Mouse (Mus musculus): ENCODE data around the gene Zfp664. TPM values are rescaled to one million over a fixed set of nuclear protein-coding genes. Genes with fewer than 3 reads are reported as not detected.
A peak's percentile ranks its signal among the peaks of the same experiment; 100 is the strongest.

Gene Zfp664
- polyA plus RNA-seq, 1 experiment from 2014 or later = 63.8 TPM

GRCm38 (mm10) chr5:124840202-124840601 is 22.3 kb upstream of the Zfp664 start:
- no peak overlapping the region for H3K4me3 ChIP-seq (ENCODE audit: low read depth, low read length)
- 0 out of 2 replicates have a peak overlapping the region, but pooled peaks have one; percentile 16 for H3K9ac ChIP-seq (ENCODE audit: low read depth, low read length)
- 0 out of 2 replicates have a peak overlapping the region, but pooled peaks have one; percentile 15 for H3K27ac ChIP-seq (ENCODE audit: low read depth, low read length)
- 32% methylated on average over 7 of the region's 7 CpGs for WGBS (ENCODE audit: insufficient replicate concordance)
- H3K9me3 ChIP-seq (replicated peaks; ENCODE audit: control insufficient read depth, low read length) = no peaks in the 10 kb centered on the region
- peaks cover 79% of the 10 kb centered on the region for H3K27me3 ChIP-seq (ENCODE audit: control insufficient read depth, insufficient read depth, low read length)
- H3K4me2 ChIP-seq = peak overlapping the region; percentile 42
- ATAC-seq (replicated peaks; ENCODE audit: insufficient number of reproducible peaks, low FRiP score, low TSS enrichment) = no peak
- H3K36me3 ChIP-seq (ENCODE audit: control insufficient read depth, insufficient read depth, low read length) = no peaks in the 10 kb centered on the region
- peaks cover 26% of the 10 kb centered on the region for H3K4me1 ChIP-seq (ENCODE audit: control insufficient read depth, insufficient read depth, low read length)

GRCm38 (mm10) chr5:124840669-124841068 is 21.8 kb upstream of the Zfp664 start:
- WGBS (ENCODE audit: insufficient replicate concordance) = 59% methylated on average over 2 of the region's 2 CpGs
- H3K36me3 ChIP-seq (ENCODE audit: control insufficient read depth, insufficient read depth, low read length) = no peaks in the 10 kb centered on the region
- peaks cover 74% of the 10 kb centered on the region for H3K27me3 ChIP-seq (ENCODE audit: control insufficient read depth, insufficient read depth, low read length)
- no peaks in the 10 kb centered on the region for H3K9me3 ChIP-seq (replicated peaks; ENCODE audit: control insufficient read depth, low read length)
- H3K9ac ChIP-seq (ENCODE audit: low read depth, low read length) = 0 out of 2 replicates have a peak overlapping the region, but pooled peaks have one; percentile 16
- ATAC-seq (replicated peaks; ENCODE audit: insufficient number of reproducible peaks, low FRiP score, low TSS enrichment) = no peak
- peak overlapping the region; percentile 42 for H3K4me2 ChIP-seq
- 0 out of 2 replicates have a peak overlapping the region, but pooled peaks have one; percentile 15 for H3K27ac ChIP-seq (ENCODE audit: low read depth, low read length)
- H3K4me1 ChIP-seq (ENCODE audit: control insufficient read depth, insufficient read depth, low read length) = peaks cover 26% of the 10 kb centered on the region
- H3K4me3 ChIP-seq (ENCODE audit: low read depth, low read length) = no peak overlapping the region

GRCm38 (mm10) chr5:124843386-124843785 is 19.1 kb upstream of the Zfp664 start:
- no peak overlapping the region for H3K4me3 ChIP-seq (ENCODE audit: low read depth, low read length)
- H3K4me1 ChIP-seq (ENCODE audit: control insufficient read depth, insufficient read depth, low read length) = peaks cover 26% of the 10 kb centered on the region
- H3K27ac ChIP-seq (ENCODE audit: low read depth, low read length) = no peak overlapping the region
- ATAC-seq (replicated peaks; ENCODE audit: insufficient number of reproducible peaks, low FRiP score, low TSS enrichment) = no peak
- 77% methylated on average over 8 of the region's 8 CpGs for WGBS (ENCODE audit: insufficient replicate concordance)
- H3K9me3 ChIP-seq (replicated peaks; ENCODE audit: control insufficient read depth, low read length) = no peaks in the 10 kb centered on the region
- H3K9ac ChIP-seq (ENCODE audit: low read depth, low read length) = no peak overlapping the region
- H3K4me2 ChIP-seq = no peak overlapping the region
- no peaks in the 10 kb centered on the region for H3K36me3 ChIP-seq (ENCODE audit: control insufficient read depth, insufficient read depth, low read length)
- peaks cover 57% of the 10 kb centered on the region for H3K27me3 ChIP-seq (ENCODE audit: control insufficient read depth, insufficient read depth, low read length)

GRCm38 (mm10) chr5:124844929-124845328 is 17.6 kb upstream of the Zfp664 start:
- Histone ChIP-seq H3K9ac (ENCODE audit: low read depth, low read length) (no peak overlapping the region), H3K4me3 (ENCODE audit: low read depth, low read length) (no peak overlapping the region), H3K4me1 (ENCODE audit: control insufficient read depth, insufficient read depth, low read length) (peaks cover 21% of the 10 kb centered on the region), H3K4me2 (no peak overlapping the region), H3K27ac (ENCODE audit: low read depth, low read length) (no peak overlapping the region), H3K27me3 (ENCODE audit: control insufficient read depth, insufficient read depth, low read length) (peaks cover 45% of the 10 kb centered on the region), H3K9me3 (replicated peaks; ENCODE audit: control insufficient read depth, low read length) (no peaks in the 10 kb centered on the region), H3K36me3 (ENCODE audit: control insufficient read depth, insufficient read depth, low read length) (no peaks in the 10 kb centered on the region)
- no peak for ATAC-seq (replicated peaks; ENCODE audit: insufficient number of reproducible peaks, low FRiP score, low TSS enrichment)
- WGBS (ENCODE audit: insufficient replicate concordance) = 30% methylated on average over 4 of the region's 4 CpGs

GRCm38 (mm10) chr5:124847014-124847413 is 15.5 kb upstream of the Zfp664 start:
- Histone ChIP-seq H3K36me3 (ENCODE audit: control insufficient read depth, insufficient read depth, low read length) (no peaks in the 10 kb centered on the region), H3K9me3 (replicated peaks; ENCODE audit: control insufficient read depth, low read length) (no peaks in the 10 kb centered on the region)
- WGBS (ENCODE audit: insufficient replicate concordance) = 64% methylated on average over 1 of the region's 1 CpGs

GRCm38 (mm10) chr5:124848994-124849393 is 13.5 kb upstream of the Zfp664 start:
- no peak overlapping the region for H3K4me2 ChIP-seq
- peaks cover 8% of the 10 kb centered on the region for H3K4me1 ChIP-seq (ENCODE audit: control insufficient read depth, insufficient read depth, low read length)
- no peak overlapping the region for H3K4me3 ChIP-seq (ENCODE audit: low read depth, low read length)
- peaks cover 17% of the 10 kb centered on the region for H3K27me3 ChIP-seq (ENCODE audit: control insufficient read depth, insufficient read depth, low read length)
- no peak overlapping the region for H3K27ac ChIP-seq (ENCODE audit: low read depth, low read length)
- no peak overlapping the region for H3K9ac ChIP-seq (ENCODE audit: low read depth, low read length)
- no peaks in the 10 kb centered on the region for H3K9me3 ChIP-seq (replicated peaks; ENCODE audit: control insufficient read depth, low read length)
- ATAC-seq (replicated peaks; ENCODE audit: insufficient number of reproducible peaks, low FRiP score, low TSS enrichment) = no peak
- WGBS (ENCODE audit: insufficient replicate concordance) = 77% methylated on average over 3 of the region's 3 CpGs
- no peaks in the 10 kb centered on the region for H3K36me3 ChIP-seq (ENCODE audit: control insufficient read depth, insufficient read depth, low read length)

More at GRCm38 (mm10) chr5:124847014-124847413, 15.5 kb upstream of the Zfp664 start:
- no peak for ATAC-seq (replicated peaks; ENCODE audit: insufficient number of reproducible peaks, low FRiP score, low TSS enrichment)
- peaks cover 8% of the 10 kb centered on the region for H3K4me1 ChIP-seq (ENCODE audit: control insufficient read depth, insufficient read depth, low read length)
- H3K4me3 ChIP-seq (ENCODE audit: low read depth, low read length) = no peak overlapping the region
- H3K9ac ChIP-seq (ENCODE audit: low read depth, low read length) = no peak overlapping the region
- H3K27ac ChIP-seq (ENCODE audit: low read depth, low read length) = no peak overlapping the region
- H3K4me2 ChIP-seq = no peak overlapping the region
- H3K27me3 ChIP-seq (ENCODE audit: control insufficient read depth, insufficient read depth, low read length) = peaks cover 35% of the 10 kb centered on the region

GRCm38 (mm10) chr5:124851572-124851971 is 10.9 kb upstream of the Zfp664 start:
- no peaks in the 10 kb centered on the region for H3K9me3 ChIP-seq (replicated peaks; ENCODE audit: control insufficient read depth, low read length)
- H3K36me3 ChIP-seq (ENCODE audit: control insufficient read depth, insufficient read depth, low read length) = no peaks in the 10 kb centered on the region
- ATAC-seq (replicated peaks; ENCODE audit: insufficient number of reproducible peaks, low FRiP score, low TSS enrichment) = peak; percentile 52; the same call in 1 of the 2 replicates
- no peak overlapping the region for H3K27ac ChIP-seq (ENCODE audit: low read depth, low read length)
- WGBS (ENCODE audit: insufficient replicate concordance) = 37% methylated on average over 4 of the region's 4 CpGs
- H3K9ac ChIP-seq (ENCODE audit: low read depth, low read length) = no peak overlapping the region
- no peak overlapping the region for H3K4me2 ChIP-seq
- peaks cover 11% of the 10 kb centered on the region for H3K27me3 ChIP-seq (ENCODE audit: control insufficient read depth, insufficient read depth, low read length)
- no peak overlapping the region for H3K4me3 ChIP-seq (ENCODE audit: low read depth, low read length)
- no peaks in the 10 kb centered on the region for H3K4me1 ChIP-seq (ENCODE audit: control insufficient read depth, insufficient read depth, low read length)

GRCm38 (mm10) chr5:124852294-124852693 is 10.2 kb upstream of the Zfp664 start:
- no peak overlapping the region for H3K4me2 ChIP-seq
- 27% methylated on average over 2 of the region's 2 CpGs for WGBS (ENCODE audit: insufficient replicate concordance)
- no peaks in the 10 kb centered on the region for H3K9me3 ChIP-seq (replicated peaks; ENCODE audit: control insufficient read depth, low read length)
- H3K4me3 ChIP-seq (ENCODE audit: low read depth, low read length) = no peak overlapping the region
- no peak overlapping the region for H3K27ac ChIP-seq (ENCODE audit: low read depth, low read length)
- ATAC-seq (replicated peaks; ENCODE audit: insufficient number of reproducible peaks, low FRiP score, low TSS enrichment) = no peak
- no peaks in the 10 kb centered on the region for H3K4me1 ChIP-seq (ENCODE audit: control insufficient read depth, insufficient read depth, low read length)
- peaks cover 11% of the 10 kb centered on the region; the same call in 1 of the 2 replicates for H3K27me3 ChIP-seq (ENCODE audit: control insufficient read depth, insufficient read depth, low read length)
- no peaks in the 10 kb centered on the region for H3K36me3 ChIP-seq (ENCODE audit: control insufficient read depth, insufficient read depth, low read length)
- no peak overlapping the region for H3K9ac ChIP-seq (ENCODE audit: low read depth, low read length)

- Histone ChIP-seq H3K4me2 (no peak overlapping the region), H3K9ac (ENCODE audit: low read depth, low read length) (no peak overlapping the region), H3K4me1 (ENCODE audit: control insufficient read depth, insufficient read depth, low read length) (no peaks in the 10 kb centered on the region), H3K27me3 (ENCODE audit: control insufficient read depth, insufficient read depth, low read length) (peaks cover 11% of the 10 kb centered on the region; the same call in 1 of the 2 replicates), H3K4me3 (ENCODE audit: low read depth, low read length) (no peak overlapping the region), H3K36me3 (ENCODE audit: control insufficient read depth, insufficient read depth, low read length) (no peaks in the 10 kb centered on the region), H3K27ac (ENCODE audit: low read depth, low read length) (no peak overlapping the region), H3K9me3 (replicated peaks; ENCODE audit: control insufficient read depth, low read length) (no peaks in the 10 kb centered on the region)
- WGBS (ENCODE audit: insufficient replicate concordance) = 56% methylated on average over 2 of the region's 2 CpGs
- ATAC-seq (replicated peaks; ENCODE audit: insufficient number of reproducible peaks, low FRiP score, low TSS enrichment) = no peak
Observed at GRCm38 (mm10) chr5:124853079-124853478, 9.4 kb upstream of the Zfp664 start.
